ENCODE assay signal across 8 mouse cellular contexts in the genomic region with DNA sequence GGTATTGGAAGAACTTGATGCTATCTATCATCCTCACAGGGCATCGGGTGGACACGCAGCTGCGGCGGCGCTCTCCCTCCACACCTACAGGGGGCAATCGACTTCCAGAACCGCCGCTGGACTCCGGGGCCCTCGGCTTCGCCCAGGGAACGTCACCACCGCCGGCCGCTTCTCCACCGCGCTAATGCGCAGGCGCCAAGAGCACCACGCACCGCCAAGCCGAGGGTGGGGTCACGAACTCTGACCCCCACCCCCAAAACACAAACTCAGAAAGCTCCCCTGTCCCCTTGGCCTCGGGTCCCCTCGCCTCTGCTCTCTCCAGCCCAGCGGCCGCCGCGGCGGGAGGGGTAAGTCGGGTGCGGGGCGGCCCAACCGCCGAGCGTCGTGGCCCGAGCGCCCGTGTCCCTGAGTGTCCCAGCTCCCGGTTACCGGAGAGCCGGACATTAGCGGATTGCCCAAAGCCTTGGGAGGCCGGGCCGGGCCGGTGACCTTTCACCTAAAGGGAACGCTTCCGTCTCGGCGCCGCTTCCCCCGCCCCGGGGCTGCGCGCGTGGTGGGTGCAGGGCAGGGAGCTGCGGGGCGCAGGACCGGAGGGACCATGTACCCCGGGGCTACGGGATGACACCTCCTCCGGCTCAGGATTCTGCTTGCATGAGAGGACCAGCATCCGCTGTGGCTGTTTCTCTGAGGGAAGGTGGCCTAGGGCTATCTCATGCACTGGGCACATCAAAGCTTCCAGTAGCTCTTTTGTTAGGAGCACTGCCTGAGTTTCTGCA. TPM values are rescaled to one million over a fixed set of nuclear protein-coding genes. Genes with fewer than 3 reads are reported as not detected.
A peak's percentile ranks its signal among the peaks of the same experiment; 100 is the strongest.
DNase-seq lines count a peak whose midpoint lies in the region; ATAC-seq and TF ChIP-seq lines count a peak whose summit lies in the region.

A gene (plus strand): TSS at position 268 of the 776 bp plus-strand sequence.

- TF ChIP-seq EP300 in CH12.LX (IDR thresholded peaks at IDR 0.05; ENCODE audit: low read length) = no peak
- TF ChIP-seq EP300 in heart, postnatal 0 days (IDR thresholded peaks at IDR 0.05; ENCODE audit: low read depth) = no peak

- peak within 1 kb of the TSS; percentile 75 to 94 (median 89) for H3K4me3 ChIP-seq in CH12.LX (replicated peaks in 1 of 3; ENCODE audit: low read depth in 2 of 3, low read length in 2 of 3, poor library complexity in 1 of 3)
- peak within 1 kb of the TSS; percentile 93 for H3K4me3 ChIP-seq in forebrain, embryonic 12.5 days (replicated peaks)
- peak within 1 kb of the TSS; percentile 94 for H3K4me3 ChIP-seq in heart, postnatal 0 days (ENCODE audit: low read depth, low read length)
- peak within 1 kb of the TSS; percentile 73 for H3K4me3 ChIP-seq in liver, embryonic 15.5 days (replicated peaks)
- peak within 1 kb of the TSS; percentile 89 for H3K4me3 ChIP-seq in neural tube, embryonic 11.5 days (ENCODE audit: low read depth, low read length)
- peak within 1 kb of the TSS; percentile 88 for H3K4me3 ChIP-seq in stomach, embryonic 16.5 days (replicated peaks; ENCODE audit: low read length)

- H3K9ac ChIP-seq in CH12.LX (ENCODE audit: insufficient read depth, low read depth) = peak within 1 kb of the TSS; percentile 82
- H3K9ac ChIP-seq in forebrain, embryonic 12.5 days = peak within 1 kb of the TSS; percentile 89
- peak within 1 kb of the TSS; percentile 90 for H3K9ac ChIP-seq in heart, postnatal 0 days (replicated peaks; ENCODE audit: low read depth, low read length)
- H3K9ac ChIP-seq in liver, embryonic 15.5 days = peak within 1 kb of the TSS; percentile 72
- H3K9ac ChIP-seq in neural tube, embryonic 11.5 days (ENCODE audit: low read length) = peak within 1 kb of the TSS; percentile 97
- H3K9ac ChIP-seq in stomach, embryonic 16.5 days (ENCODE audit: low read length) = peak within 1 kb of the TSS; percentile 95

- H3K27me3 ChIP-seq in CH12.LX (replicated peaks) = no peaks in the 10 kb centered on the region
- no peaks in the 10 kb centered on the region for H3K27me3 ChIP-seq in forebrain, embryonic 12.5 days
- H3K27me3 ChIP-seq in heart, postnatal 0 days (ENCODE audit: control insufficient read depth, insufficient read depth, low read length) = no peaks in the 10 kb centered on the region
- H3K27me3 ChIP-seq in liver, embryonic 15.5 days = no peaks in the 10 kb centered on the region
- no peaks in the 10 kb centered on the region for H3K27me3 ChIP-seq in neural tube, embryonic 11.5 days (ENCODE audit: control insufficient read depth, insufficient read depth, low read length)
- H3K27me3 ChIP-seq in stomach, embryonic 16.5 days (ENCODE audit: control insufficient read depth, insufficient read depth, low read length) = no peaks in the 10 kb centered on the region

- no peak for TF ChIP-seq RAD21 in CH12.LX (IDR thresholded peaks at IDR 0.05; ENCODE audit: low read depth, low read length)

- peak within 1 kb of the TSS; percentile 54 for H3K4me2 ChIP-seq in CH12.LX (ENCODE audit: insufficient read depth, low read depth, poor library complexity, severe bottlenecking)
- peak within 1 kb of the TSS; percentile 61 for H3K4me2 ChIP-seq in forebrain, embryonic 12.5 days
- H3K4me2 ChIP-seq in heart, postnatal 0 days (ENCODE audit: low read depth, low read length) = peak within 1 kb of the TSS; percentile 78
- H3K4me2 ChIP-seq in liver, embryonic 15.5 days = peak within 1 kb of the TSS; percentile 84
- H3K4me2 ChIP-seq in neural tube, embryonic 11.5 days (ENCODE audit: low read depth) = peak within 1 kb of the TSS; percentile 69
- H3K4me2 ChIP-seq in stomach, embryonic 16.5 days (ENCODE audit: low read depth, low read length) = peak within 1 kb of the TSS; percentile 66

- peak; percentile 95 for ATAC-seq in forebrain, embryonic 12.5 days (ENCODE audit: low FRiP score)
- peak; percentile 96 for ATAC-seq in heart, postnatal 0 days (ENCODE audit: insufficient read depth, low read depth)
- ATAC-seq in liver, embryonic 15.5 days (ENCODE audit: insufficient read depth) = peak; percentile 86
- peak; percentile 91 for ATAC-seq in neural tube, embryonic 11.5 days (ENCODE audit: insufficient read depth, low FRiP score, low TSS enrichment)
- ATAC-seq in stomach, embryonic 16.5 days (ENCODE audit: insufficient read depth, low FRiP score) = peak; percentile 91

- H3K36me3 ChIP-seq in CH12.LX (replicated peaks in 1 of 2; ENCODE audit: control insufficient read depth in 1 of 2, insufficient read depth in 1 of 2, low read length in 1 of 2) = peaks cover 7 to 21% of the 10 kb centered on the region in 2 experiments
- H3K36me3 ChIP-seq in forebrain, embryonic 12.5 days (replicated peaks) = no peaks in the 10 kb centered on the region
- no peaks in the 10 kb centered on the region for H3K36me3 ChIP-seq in heart, postnatal 0 days (replicated peaks; ENCODE audit: control insufficient read depth, insufficient read depth, low read length)
- H3K36me3 ChIP-seq in liver, embryonic 15.5 days (replicated peaks) = 0 out of 2 replicates have a peak, but pooled peaks cover 2% of the 10 kb centered on the region
- H3K36me3 ChIP-seq in neural tube, embryonic 11.5 days (ENCODE audit: control insufficient read depth, insufficient read depth, low read length) = no peaks in the 10 kb centered on the region
- no peaks in the 10 kb centered on the region for H3K36me3 ChIP-seq in stomach, embryonic 16.5 days (ENCODE audit: control insufficient read depth, insufficient read depth, low read length)

- dilution Hi-C loops in CH12.LX (cut with MboI; ENCODE audit: extremely low pct_ligation_motif_present, extremely low pct_unique_long_range_greater_than_20kb, low sequenced_read_pairs) = no loop called here

- peak; percentile 66 for TF ChIP-seq POLR2A in CH12.LX (IDR thresholded peaks at IDR 0.05; ENCODE audit: low read depth, low read length)

- in situ Hi-C loops in CH12.LX (cut with MboI; ENCODE audit: low pct_ligation_motif_present, low pct_unique_long_range_greater_than_20kb, low sequenced_read_pairs) = no loop called here

- peak; percentile 14 to 60 for TF ChIP-seq CTCF in CH12.LX (conservative IDR thresholded peaks at IDR 0.05 in 1 of 2, IDR thresholded peaks at IDR 0.05 in 1 of 2; ENCODE audit: low read depth in 2 of 2, low read length in 2 of 2)
- peak; percentile 58 for TF ChIP-seq CTCF in heart, postnatal 0 days (IDR thresholded peaks at IDR 0.05; ENCODE audit: low read depth)

- peaks cover 0 to 21% of the 10 kb centered on the region in 2 experiments; a peak in 3 of 4 replicates for H3K4me1 ChIP-seq in CH12.LX (ENCODE audit: control insufficient read depth in 1 of 2, insufficient read depth in 2 of 2)
- peaks cover 21% of the 10 kb centered on the region for H3K4me1 ChIP-seq in forebrain, embryonic 12.5 days
- peaks cover 5% of the 10 kb centered on the region; the same call in 1 of the 2 replicates for H3K4me1 ChIP-seq in heart, postnatal 0 days (ENCODE audit: control insufficient read depth, insufficient read depth)
- H3K4me1 ChIP-seq in liver, embryonic 15.5 days (replicated peaks) = peaks cover 29% of the 10 kb centered on the region
- no peaks in the 10 kb centered on the region; the same call in 1 of the 2 replicates for H3K4me1 ChIP-seq in neural tube, embryonic 11.5 days (ENCODE audit: control insufficient read depth, insufficient read depth, low read length)
- H3K4me1 ChIP-seq in stomach, embryonic 16.5 days (ENCODE audit: control insufficient read depth, insufficient read depth, low read length) = peaks cover 9% of the 10 kb centered on the region; the same call in 1 of the 2 replicates

- peaks cover 2% of the 10 kb centered on the region for H3K79me2 ChIP-seq in CH12.LX (replicated peaks; ENCODE audit: control insufficient read depth, extremely low read depth, insufficient read depth, poor library complexity, severe bottlenecking)

- H3K9me3 ChIP-seq in CH12.LX (replicated peaks; ENCODE audit: low read length) = no peaks in the 10 kb centered on the region
- no peaks in the 10 kb centered on the region for H3K9me3 ChIP-seq in forebrain, embryonic 12.5 days
- no peaks in the 10 kb centered on the region for H3K9me3 ChIP-seq in heart, postnatal 0 days (replicated peaks; ENCODE audit: control insufficient read depth, low read length)
- H3K9me3 ChIP-seq in liver, embryonic 15.5 days (replicated peaks) = no peaks in the 10 kb centered on the region
- H3K9me3 ChIP-seq in neural tube, embryonic 11.5 days (ENCODE audit: control insufficient read depth, low read length) = no peaks in the 10 kb centered on the region
- H3K9me3 ChIP-seq in stomach, embryonic 16.5 days (replicated peaks; ENCODE audit: control insufficient read depth, low read length) = no peaks in the 10 kb centered on the region

- H3K27ac ChIP-seq in CH12.LX (ENCODE audit: insufficient read depth, low read depth) = peak within 1 kb of the TSS; percentile 18; the same call in 1 of the 2 replicates
- peak within 1 kb of the TSS; percentile 88 for H3K27ac ChIP-seq in forebrain, embryonic 12.5 days
- H3K27ac ChIP-seq in heart, postnatal 0 days (ENCODE audit: low read depth) = peak within 1 kb of the TSS; percentile 94
- H3K27ac ChIP-seq in liver, embryonic 15.5 days (replicated peaks) = peak within 1 kb of the TSS; percentile 86
- peak within 1 kb of the TSS; percentile 83 for H3K27ac ChIP-seq in neural tube, embryonic 11.5 days (ENCODE audit: low read depth, low read length)
- peak within 1 kb of the TSS; percentile 97 for H3K27ac ChIP-seq in stomach, embryonic 16.5 days (ENCODE audit: low read length)

- under 1% methylated on average over 64 of the region's 64 CpGs for WGBS in forebrain, embryonic 12.5 days
- WGBS in heart, postnatal 0 days = 0% methylated on average over 63 of the region's 64 CpGs
- under 1% methylated on average over 64 of the region's 64 CpGs for WGBS in liver, embryonic 15.5 days (ENCODE audit: insufficient replicate concordance)
- 0% methylated on average over 61 of the region's 64 CpGs for WGBS in neural tube, embryonic 11.5 days
- WGBS in stomach, embryonic 16.5 days = under 1% methylated on average over 64 of the region's 64 CpGs

- DNase-seq in CH12.LX (ENCODE audit: extremely low read depth) = peak; percentile 78
- peak; percentile 40 for DNase-seq in c-Kit-positive CD71-negative TER-119-negative erythroid progenitor cells, embryonic 14.5 days (ENCODE audit: low read depth)
- DNase-seq in heart, postnatal 0 days (ENCODE audit: low spot score) = peak; percentile 81
- peak; percentile 90 to 94 for DNase-seq in kidney, postnatal 4 days
- peak; percentile 90 for DNase-seq in neural tube, embryonic 11.5 days (ENCODE audit: low spot score)

RNA-seq across cellular contexts. Expression of the gene that starts here (rescaled TPM):
- total RNA-seq in CH12.LX (2012; rRNA removed) (3.6 and 3.9 TPM in 2 replicates), CH12.LX (2014; rRNA removed) (5.4 and 5.7 TPM in 2 replicates)
- 6.5 TPM in 2 replicates for polyA plus RNA-seq in CH12.LX (2012; ENCODE audit: insufficient read length, low read depth)
- polyA plus RNA-seq in forebrain, embryonic 12.5 days (2016; fragmentation: Nextera tagmentation; extraction: Ambion mirVana) = 11.9 and 12.1 TPM in 2 replicates
- 4.8 and 11.7 TPM in 2 replicates for total RNA-seq in heart, postnatal 0 days (2014; rRNA removed; ENCODE audit: low replicate concordance)
- polyA plus RNA-seq in heart, postnatal 0 days (2015; fragmentation: Nextera tagmentation; extraction: Ambion mirVana) = 5.2 and 5.3 TPM in 2 replicates
- 2.6 and 2.8 TPM in 2 replicates for polyA plus RNA-seq in liver, embryonic 15.5 days (2015; fragmentation: Nextera tagmentation; extraction: Ambion mirVana)
- polyA plus RNA-seq in neural tube, embryonic 11.5 days (2014; fragmentation: Nextera tagmentation; extraction: Ambion mirVana) = 12.0 and 12.1 TPM in 2 replicates
- 9.9 and 11.0 TPM in 2 replicates for polyA plus RNA-seq in stomach, embryonic 16.5 days (2015; fragmentation: Nextera tagmentation; extraction: Ambion mirVana)

Comparison
In these comparisons a context has a peak if more than half of its experiments do, and no peak if none do; other contexts are left out.
1. Peak in every context shown above with its lines: DNase-seq, ATAC-seq, H3K4me3 ChIP-seq and H3K27ac ChIP-seq.
2. DNase-seq: peak in every context shown above with its lines; median percentile 92 in kidney, postnatal 4 days; 90 in neural tube, embryonic 11.5 days; 81 in heart, postnatal 0 days; 78 in CH12.LX; 40 in c-Kit-positive CD71-negative TER-119-negative erythroid progenitor cells, embryonic 14.5 days.
3. H3K27ac ChIP-seq: peak in every context shown above with its lines; median percentile 97 in stomach, embryonic 16.5 days; 94 in heart, postnatal 0 days; 88 in forebrain, embryonic 12.5 days; 86 in liver, embryonic 15.5 days; 83 in neural tube, embryonic 11.5 days; 18 in CH12.LX.